Mouse (Mus musculus) C2C12 (cell line): ENCODE measurements around the gene Tmem117. TPM values are rescaled to one million over a fixed set of nuclear protein-coding genes. Genes with fewer than 3 reads are reported as not detected.

Source experiments
- H3K27me3 ChIP-seq: one replicate; pipeline ENCODE4 v1.6.1; 2011; ENCODE audit not compliant: control insufficient read depth, insufficient read depth, insufficient read length
- H3K36me3 ChIP-seq: one replicate; pipeline ENCODE4 v1.6.1; 2011; ENCODE audit not compliant: control insufficient read depth, insufficient read depth
- H3K4me3 ChIP-seq: one replicate; pipeline ENCODE4 v1.5.1; 2011; ENCODE audit warnings: mild to moderate bottlenecking, control low read depth; ENCODE audit not compliant: poor library complexity, insufficient read depth, severe bottlenecking
- H3K79me2 ChIP-seq: one replicate; pipeline ENCODE4 v1.6.1; 2011; ENCODE audit not compliant: control insufficient read depth, insufficient read depth
- H3K79me3 ChIP-seq: one replicate; pipeline ENCODE4 v1.6.1; 2011; ENCODE audit warnings: low read depth, control low read depth
- H3ac ChIP-seq: one replicate; pipeline ENCODE3; 2011; ENCODE audit warnings: low read depth; ENCODE audit not compliant: control insufficient read depth, insufficient read length
- CEBPB ChIP-seq: IDR thresholded peaks from one replicate; pipeline ENCODE4 v1.6.1; 2011; ENCODE audit warnings: low read depth, mild to moderate bottlenecking, control low read depth, moderate library complexity
- CTCF ChIP-seq: IDR thresholded peaks from one replicate; pipeline ENCODE4 v1.5.1; 2011; ENCODE audit not compliant: control insufficient read depth, insufficient read depth, insufficient read length
- FOSL1 ChIP-seq: IDR thresholded peaks from one replicate; pipeline ENCODE4 v1.8.0; 2011; ENCODE audit warnings: mild to moderate bottlenecking, low read length; ENCODE audit not compliant: poor library complexity, insufficient read depth, severe bottlenecking
- MAX ChIP-seq: IDR thresholded peaks from one replicate; pipeline ENCODE4 v1.6.1; 2011; ENCODE audit warnings: mild to moderate bottlenecking, control low read depth
- MYOD1 ChIP-seq: IDR thresholded peaks from one replicate; pipeline ENCODE4 v1.6.1; 2011; ENCODE audit warnings: low read depth; ENCODE audit not compliant: control insufficient read depth, insufficient read length
- MYOG ChIP-seq: IDR thresholded peaks from one replicate; pipeline ENCODE4 v1.6.1; 2011; ENCODE audit not compliant: control insufficient read depth, insufficient read length; ENCODE audit errors: extremely low read depth
- USF1 ChIP-seq: IDR thresholded peaks from one replicate; pipeline ENCODE4 v1.6.1; 2011; ENCODE audit warnings: low read depth, mild to moderate bottlenecking, control low read depth, moderate library complexity
- polyA plus RNA-seq: library from polyadenylated mRNA; unstranded; fragments of >200 nt; fragmentation: generic; extraction: Trizol; gene quantifications from one replicate; pipeline ENCODE4 v1.2.1, GENCODE M21; 2012; ENCODE audit warnings: missing spikeins

The Tmem117 gene
- polyA plus RNA-seq, 1 experiment: 0.06 TPM

DNA sequence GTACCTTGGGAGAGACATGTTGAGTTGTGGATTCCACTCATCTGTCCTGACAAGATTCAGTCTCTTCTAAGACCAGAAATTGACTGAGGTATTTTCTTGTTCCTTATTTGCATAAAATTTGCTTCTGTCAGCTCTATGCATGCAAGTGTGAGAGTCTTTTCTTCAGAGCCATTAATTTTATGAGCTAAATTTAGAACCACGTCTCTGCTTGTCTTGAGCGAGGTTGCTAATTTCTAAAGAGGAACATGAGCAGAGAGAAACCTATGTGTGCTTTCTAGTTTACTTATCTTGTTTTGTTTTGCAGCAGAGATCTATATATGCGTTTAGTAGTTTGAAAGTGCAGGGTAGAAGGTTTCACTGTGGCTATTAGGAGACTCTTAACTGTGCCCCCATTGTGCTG, 26.6 kb upstream of the Tmem117 start:
- no peaks in the 10 kb centered on the region for H3K79me3 ChIP-seq
- H3K4me3 ChIP-seq: no peak overlapping the region
- no peak overlapping the region for H3ac ChIP-seq
- TF ChIP-seq MYOG: no peak
- no peak for TF ChIP-seq CEBPB
- TF ChIP-seq CTCF: no peak
- TF ChIP-seq USF1: no peak
- TF ChIP-seq FOSL1: no peak
- TF ChIP-seq MYOD1: no peak
- TF ChIP-seq MAX: no peak
- H3K27me3 ChIP-seq: peaks cover 4% of the 10 kb centered on the region
- no peaks in the 10 kb centered on the region for H3K79me2 ChIP-seq
- no peaks in the 10 kb centered on the region for H3K36me3 ChIP-seq

DNA sequence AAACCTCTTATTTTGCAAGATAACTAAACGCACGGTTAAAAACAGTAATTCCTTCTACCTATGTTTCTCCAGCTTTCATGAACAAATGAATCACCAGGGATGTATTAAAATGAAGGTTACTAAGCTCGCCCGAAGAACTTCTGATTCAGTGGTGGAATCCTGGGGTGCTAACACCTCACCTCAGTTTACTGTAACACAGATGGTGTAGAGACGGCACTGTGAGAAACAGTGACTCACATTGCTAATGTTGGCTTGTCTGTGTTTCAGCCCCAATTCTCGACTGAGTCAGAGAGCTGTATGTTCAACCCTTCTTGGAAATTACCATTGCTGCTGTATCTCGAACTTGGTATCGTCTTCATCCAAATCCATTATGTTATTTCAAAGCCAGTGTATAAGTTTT, 21.3 kb upstream of the Tmem117 start:
- no peak for TF ChIP-seq USF1
- TF ChIP-seq CTCF: no peak
- no peak for TF ChIP-seq MYOD1
- TF ChIP-seq MAX: no peak
- TF ChIP-seq FOSL1: no peak
- no peak for TF ChIP-seq MYOG
- TF ChIP-seq CEBPB: no peak
- Histone ChIP-seq H3ac (no peak overlapping the region), H3K36me3 (no peaks in the 10 kb centered on the region), H3K4me3 (no peak overlapping the region), H3K27me3 (peaks cover 4% of the 10 kb centered on the region), H3K79me2 (no peaks in the 10 kb centered on the region), H3K79me3 (no peaks in the 10 kb centered on the region)

DNA sequence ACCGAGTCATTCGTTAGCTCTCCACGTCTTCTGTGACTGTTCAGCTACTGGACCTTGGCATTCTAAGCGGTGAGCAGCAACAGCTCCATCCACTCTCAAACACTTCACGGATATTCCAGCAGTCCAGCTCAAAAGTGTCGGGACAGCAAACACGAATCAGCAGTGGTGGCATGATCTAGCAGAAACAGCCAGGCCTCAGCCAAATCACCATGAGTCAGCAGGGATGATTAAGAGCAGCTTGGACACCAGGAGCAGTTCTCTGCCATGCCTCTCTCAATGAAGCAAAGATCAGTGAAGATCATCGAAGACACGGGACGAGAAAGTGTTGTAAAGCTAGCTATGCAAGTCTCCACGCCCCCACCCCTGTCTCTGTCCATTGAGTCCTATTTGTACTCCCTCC, 13.0 kb upstream of the Tmem117 start:
- Histone ChIP-seq H3K79me2 (no peaks in the 10 kb centered on the region), H3K79me3 (no peaks in the 10 kb centered on the region), H3K36me3 (no peaks in the 10 kb centered on the region), H3K27me3 (no peaks in the 10 kb centered on the region), H3K4me3 (no peak overlapping the region), H3ac (no peak overlapping the region)
- TF ChIP-seq MYOG: no peak
- no peak for TF ChIP-seq CTCF
- no peak for TF ChIP-seq CEBPB
- TF ChIP-seq FOSL1: no peak
- no peak for TF ChIP-seq MAX
- TF ChIP-seq MYOD1: no peak
- TF ChIP-seq USF1: no peak

DNA sequence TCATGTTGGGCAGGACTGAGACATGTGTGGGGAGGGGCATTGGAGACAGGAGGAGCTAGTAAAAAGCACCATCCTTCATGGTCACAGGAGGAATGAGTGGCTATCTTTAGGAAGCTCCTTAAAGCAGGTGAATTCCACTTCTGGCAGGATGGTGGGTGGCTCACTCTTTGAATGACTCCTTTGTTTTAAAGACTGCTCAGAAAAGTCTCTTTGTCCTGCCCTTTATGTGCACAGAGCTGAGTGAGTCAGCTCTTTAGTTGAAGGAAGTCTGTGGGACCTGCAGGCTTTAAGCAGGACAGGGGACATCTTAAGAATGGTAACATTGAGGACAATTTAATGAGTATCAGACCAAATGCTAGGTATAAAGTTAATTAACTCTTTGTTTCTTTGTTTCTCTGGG, 8.1 kb upstream of the Tmem117 start:
- no peak for TF ChIP-seq MAX
- no peak for TF ChIP-seq FOSL1
- TF ChIP-seq USF1: no peak
- TF ChIP-seq CTCF: no peak
- no peak for TF ChIP-seq CEBPB
- TF ChIP-seq MYOG: no peak
- no peak for TF ChIP-seq MYOD1
- Histone ChIP-seq H3K4me3 (no peak overlapping the region), H3ac (no peak overlapping the region), H3K27me3 (no peaks in the 10 kb centered on the region), H3K79me3 (no peaks in the 10 kb centered on the region), H3K36me3 (no peaks in the 10 kb centered on the region), H3K79me2 (no peaks in the 10 kb centered on the region)

DNA sequence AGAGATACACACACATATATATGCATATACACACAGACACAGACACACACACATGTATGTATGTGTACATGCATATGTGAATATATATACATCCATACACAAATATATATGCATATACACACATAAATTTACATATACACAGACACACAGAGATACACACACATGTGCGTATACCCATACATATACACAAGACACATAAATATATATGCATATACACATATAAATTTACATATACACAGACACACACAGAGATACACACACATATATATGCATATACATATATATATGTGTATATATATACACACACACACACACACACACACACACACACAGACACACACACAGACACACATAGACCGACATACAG, 586 bp upstream of the Tmem117 start:
- Histone ChIP-seq H3ac (no peak overlapping the region), H3K79me2 (no peaks in the 10 kb centered on the region), H3K79me3 (no peaks in the 10 kb centered on the region), H3K4me3 (no peak overlapping the region), H3K36me3 (no peaks in the 10 kb centered on the region), H3K27me3 (peaks cover 8% of the 10 kb centered on the region)
- no peak for TF ChIP-seq MYOG
- no peak for TF ChIP-seq MAX
- no peak for TF ChIP-seq MYOD1

DNA sequence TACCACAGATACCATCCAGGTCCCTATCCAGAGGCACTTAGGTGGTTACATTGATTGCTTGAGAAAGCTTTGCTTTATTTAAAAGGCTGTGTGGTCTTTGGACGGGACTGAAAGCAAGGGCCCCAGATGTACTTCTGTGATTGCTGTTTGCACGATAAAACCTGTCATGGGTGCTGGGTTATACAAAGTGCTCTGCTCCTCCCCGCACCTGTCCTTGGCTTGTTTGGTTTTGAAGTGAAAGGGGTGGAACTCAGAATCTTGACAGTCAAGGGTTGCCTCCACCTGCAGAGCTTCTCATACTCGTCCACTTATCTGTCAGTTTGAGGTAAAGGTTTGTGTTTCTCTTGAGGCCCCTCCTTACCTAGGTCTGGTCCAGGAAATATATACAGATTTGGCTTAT, 1.5 kb downstream of the Tmem117 start:
- TF ChIP-seq FOSL1 (no peak), MYOG (no peak)
- H3K27me3 ChIP-seq: peaks cover 8% of the 10 kb centered on the region

More for the DNA sequence above, 1.5 kb downstream of the Tmem117 start:
- H3ac ChIP-seq: no peak overlapping the region
- H3K36me3 ChIP-seq: no peaks in the 10 kb centered on the region
- H3K79me3 ChIP-seq: no peaks in the 10 kb centered on the region
- no peak overlapping the region for H3K4me3 ChIP-seq
- H3K79me2 ChIP-seq: no peaks in the 10 kb centered on the region
